Mouse (Mus musculus): Measurements from ENCODE around the gene Grid2.
"Not testable (repeated sequence)": the region's sequence is repeated elsewhere in the genome, so short reads cannot be mapped to it uniquely, and the experiment has no call there.

Gene Grid2

DNA sequence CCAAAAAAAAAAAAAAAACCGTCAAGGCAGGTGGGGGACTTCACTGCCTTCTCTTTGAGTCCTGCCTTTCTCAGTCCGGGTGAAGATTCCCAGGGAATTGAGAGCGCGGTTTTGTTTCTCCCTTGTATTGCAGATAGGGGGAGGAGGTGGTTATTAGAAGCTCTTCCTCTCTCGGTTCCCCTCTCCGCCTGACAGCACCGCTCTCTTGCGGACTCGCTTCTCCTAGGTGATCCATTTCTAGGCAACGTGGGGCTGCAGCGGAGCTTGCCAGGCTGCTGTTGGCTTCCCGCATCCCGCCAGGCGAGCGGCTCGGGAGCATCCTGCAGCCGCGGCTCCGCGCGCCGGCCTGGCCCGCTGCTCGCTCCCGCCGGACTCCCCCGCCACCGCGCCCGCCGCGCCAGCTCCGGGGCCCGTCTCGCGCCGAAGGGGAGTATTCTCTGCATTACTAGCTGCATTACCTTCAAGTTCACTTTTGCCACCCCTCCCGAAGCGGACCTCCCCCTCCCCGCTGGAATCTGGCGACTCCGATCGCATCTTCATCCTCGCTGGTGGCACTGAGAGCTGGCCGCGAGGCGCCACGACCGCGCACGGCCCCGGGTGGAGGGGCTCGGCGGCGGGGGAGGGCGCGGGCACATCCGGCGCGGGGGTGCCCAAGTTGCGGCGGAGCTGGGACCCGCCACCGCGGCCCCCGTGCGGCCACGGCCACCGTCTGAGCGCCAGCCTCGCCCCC, at the start of gene Grid2:
TSS of gene Grid2 (plus strand) at position 51 of the 730 bp plus-strand sequence.
- peak; percentile 77 to 79 for DNase-seq (ENCODE audit: low spot score in 2 of 2)

DNA sequence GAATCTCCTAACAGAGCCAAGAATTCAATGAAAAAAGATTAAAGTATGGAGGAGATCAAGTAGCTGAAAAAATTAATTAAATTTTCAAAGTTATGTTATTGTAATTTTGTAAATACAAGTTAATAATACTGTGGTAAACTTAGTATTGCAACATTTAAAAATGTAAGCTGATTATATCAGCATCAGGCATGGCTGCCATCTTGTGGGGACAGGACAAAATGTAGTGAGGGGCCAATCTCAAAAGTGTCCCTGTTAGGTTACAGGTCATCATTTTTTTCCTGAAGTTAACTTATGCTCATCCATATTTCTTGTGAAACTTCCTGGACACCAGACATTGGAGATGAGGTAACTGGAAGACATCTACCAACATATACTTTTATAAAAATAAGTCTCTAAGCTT, 4.9 kb upstream of the Grid2 start:
- DNase-seq (ENCODE audit: low spot score in 2 of 2): no peak

DNA sequence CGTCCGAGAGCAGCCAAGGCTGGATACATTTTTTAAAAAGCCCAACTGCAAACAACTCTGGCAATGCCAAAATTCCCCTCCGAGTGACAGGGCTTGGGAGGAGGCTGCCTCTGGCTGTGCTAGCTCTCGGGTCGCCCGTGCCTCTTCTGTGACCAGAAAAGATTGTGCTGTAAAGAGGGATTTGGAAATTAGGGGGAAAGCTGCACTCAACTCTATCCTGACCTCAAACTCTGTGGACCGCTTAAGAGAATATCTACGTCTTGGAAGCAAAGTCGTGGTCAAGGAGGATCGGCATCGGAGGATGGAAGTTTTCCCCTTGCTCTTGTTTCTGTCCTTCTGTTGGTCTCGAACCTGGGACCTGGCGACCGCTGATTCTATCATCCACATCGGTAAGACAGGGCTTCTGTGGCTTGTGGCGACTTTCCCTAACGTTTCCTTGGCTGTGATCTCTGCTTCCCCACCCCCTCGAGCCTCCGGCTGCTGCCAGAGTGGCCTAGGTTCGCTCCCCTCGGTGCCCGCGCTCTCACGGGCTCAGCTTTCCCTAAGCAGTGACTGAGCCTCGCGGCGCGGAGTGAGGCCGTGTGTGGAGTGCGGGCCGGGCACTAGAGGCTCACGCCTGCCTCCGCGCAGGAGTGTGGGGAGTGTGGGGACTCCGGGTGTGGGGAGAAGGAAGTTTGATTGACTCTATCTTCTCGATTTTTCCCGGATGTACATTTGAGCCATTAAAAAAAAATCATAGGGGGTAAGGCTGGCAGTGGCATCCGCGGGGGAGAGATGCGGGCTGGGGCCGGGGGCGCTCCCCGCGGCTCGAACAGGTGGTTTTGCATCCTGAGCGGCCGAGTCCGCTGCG, 1.1 kb downstream of the Grid2 start:
- peak; percentile 70 to 72 for DNase-seq (ENCODE audit: low spot score in 2 of 2)

DNA sequence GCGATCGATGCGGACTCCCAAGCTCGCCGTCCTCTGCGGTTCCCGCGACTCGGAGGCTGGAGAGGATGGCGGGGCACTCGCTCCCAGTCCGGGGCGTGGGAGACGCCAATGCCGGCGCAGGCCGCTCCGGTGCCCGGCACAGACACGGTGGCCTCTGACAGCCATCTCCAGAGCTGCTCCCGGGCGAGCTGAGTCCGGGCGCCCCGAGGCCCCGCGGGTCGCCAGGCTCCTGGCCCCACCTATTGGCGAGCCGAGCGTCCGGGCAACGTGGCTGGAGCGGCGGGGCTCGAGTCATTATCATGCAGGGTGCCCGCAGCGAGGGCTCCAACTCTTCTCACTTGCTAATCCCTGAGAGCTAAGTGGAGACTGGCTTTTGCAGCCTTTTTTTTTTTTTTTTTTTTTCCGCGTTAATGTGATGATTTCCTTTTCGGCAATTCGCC, 1.8 kb downstream of the Grid2 start:
- DNase-seq (ENCODE audit: low spot score in 2 of 2): peak; percentile 74 to 79

DNA sequence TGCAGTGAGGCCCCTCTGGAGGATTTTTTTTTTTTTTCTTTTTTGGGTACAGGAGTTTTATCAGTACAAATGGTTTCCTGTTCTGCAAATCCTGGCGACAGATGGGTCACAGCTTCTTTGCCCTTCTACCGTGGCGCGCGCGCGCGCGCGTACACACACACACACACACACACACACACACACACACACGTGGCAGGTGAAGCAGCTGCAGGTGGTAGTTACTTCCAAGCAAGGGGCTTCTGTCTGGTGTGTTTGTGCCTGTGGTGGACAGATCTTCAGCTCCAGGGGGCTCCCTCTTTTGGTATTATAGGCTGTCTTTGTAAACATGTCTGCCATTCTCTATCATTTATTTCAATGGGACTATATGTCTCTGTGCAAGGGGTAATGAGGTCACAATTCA, 2.2 kb downstream of the Grid2 start:
- peak; percentile 28 to 37 for DNase-seq (ENCODE audit: low spot score in 2 of 2)

DNA sequence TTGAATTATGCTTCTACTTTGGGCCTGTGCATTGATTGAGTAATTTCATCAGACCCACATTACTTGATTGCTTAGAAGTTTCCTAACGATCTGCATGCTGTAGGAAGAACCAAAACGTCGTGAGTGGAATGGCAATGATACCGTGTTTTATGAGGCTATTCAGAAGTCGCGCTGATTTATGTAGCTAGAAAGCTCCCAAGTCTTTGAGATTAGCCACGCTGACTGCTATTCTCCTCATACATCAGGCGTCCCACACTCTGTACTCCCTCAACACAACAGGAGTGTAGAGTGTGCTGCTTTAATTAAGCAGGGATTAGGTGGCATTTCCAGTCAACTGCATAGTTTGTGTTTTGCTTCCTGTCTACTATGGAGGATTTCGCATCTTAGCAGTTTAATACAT, 4.1 kb downstream of the Grid2 start:
- DNase-seq (ENCODE audit: low spot score in 2 of 2): no peak

DNA sequence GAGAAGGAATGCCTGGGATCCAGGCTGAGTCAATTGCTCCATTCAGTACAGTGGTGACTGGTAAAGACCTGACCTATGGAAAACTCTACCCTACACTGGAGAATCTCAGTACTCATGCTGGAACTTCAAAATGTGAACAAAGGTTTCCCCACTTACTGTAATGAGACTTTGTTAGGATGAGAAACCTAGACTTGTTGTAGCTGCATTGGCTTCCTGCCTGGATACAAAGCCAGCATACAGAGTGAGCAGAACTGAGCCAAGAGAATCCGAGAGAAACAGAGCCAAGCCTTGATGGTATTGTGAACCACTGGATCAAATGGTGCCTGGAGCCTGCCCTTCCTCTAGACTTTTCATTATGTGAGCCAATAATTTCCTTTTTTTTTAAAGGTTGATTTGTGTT, 28.7 kb downstream of the Grid2 start:
- peak; percentile 64 to 70 for DNase-seq (ENCODE audit: low spot score in 2 of 2)

DNA sequence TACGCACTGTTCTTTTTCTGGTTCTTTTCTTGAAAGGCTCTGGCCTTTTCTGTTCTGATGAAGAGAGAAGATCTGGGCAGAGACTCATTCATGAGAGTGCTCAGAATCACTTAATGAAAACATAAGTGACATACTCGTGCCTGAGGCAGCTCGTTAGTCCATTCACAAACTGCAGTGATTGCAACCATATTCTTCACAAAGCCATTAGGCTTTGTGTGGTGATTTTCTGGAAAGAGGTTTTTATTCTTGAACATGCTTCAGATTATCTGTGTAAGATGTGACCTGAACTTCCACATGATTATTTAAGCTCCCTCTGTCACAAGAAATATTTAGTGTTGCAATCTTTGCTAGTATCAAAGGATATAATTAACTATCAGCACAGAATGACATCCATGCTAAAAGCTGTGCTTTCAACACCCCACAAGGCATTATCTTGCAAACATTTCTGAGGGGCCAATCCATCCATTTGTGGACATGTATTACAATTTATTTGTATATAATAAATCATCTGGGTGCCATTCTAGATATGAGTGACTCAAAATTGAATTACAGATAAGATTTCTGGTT, 86.8 kb downstream of the Grid2 start:
- no peak for DNase-seq (ENCODE audit: low spot score in 2 of 2)

DNA sequence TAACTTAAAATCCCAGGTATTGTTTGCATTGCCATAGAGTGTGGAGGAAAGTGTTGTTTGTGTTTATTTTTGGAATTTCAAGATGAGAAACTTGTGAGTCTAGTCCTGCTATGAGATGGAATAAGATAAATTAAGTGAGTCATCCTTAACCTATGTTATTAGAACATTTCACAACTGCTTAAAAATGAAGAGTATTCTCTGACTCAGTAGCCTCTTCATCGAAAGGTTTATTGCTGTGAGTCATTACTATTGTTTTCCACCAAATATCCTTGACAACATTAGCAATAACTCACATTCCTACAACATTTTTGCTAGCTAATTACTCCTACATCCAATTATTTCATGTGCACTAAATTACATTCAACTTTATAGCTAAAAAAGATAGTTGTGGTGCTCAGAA, 91.3 kb downstream of the Grid2 start:
- no peak for DNase-seq (ENCODE audit: low spot score in 2 of 2)

DNA sequence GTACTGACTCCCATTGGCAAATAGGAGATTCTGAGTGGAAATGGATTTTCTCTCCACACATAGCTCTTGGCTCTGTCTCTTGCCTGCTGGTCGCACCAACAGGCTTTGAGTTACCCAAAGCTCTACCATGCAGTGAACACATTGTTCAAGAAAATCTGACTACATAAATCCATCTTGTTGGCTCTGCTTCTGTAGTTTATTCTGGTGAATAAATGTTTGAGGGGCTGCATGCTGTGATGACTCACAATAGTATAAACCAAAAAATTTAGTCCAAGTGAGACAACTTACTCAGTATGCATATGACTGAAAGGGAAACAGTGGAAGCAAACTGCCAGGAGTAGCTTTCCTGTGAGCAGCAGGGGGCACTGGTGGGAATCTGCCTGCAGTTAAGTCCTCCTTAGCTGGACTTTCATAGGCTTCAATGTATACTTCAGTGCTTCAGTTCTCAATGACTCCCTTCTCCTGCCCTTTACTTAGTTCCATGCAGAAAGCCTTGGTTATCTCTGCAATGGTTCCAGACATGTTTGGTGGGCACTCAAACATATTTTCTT, 125.5 kb downstream of the Grid2 start:
- no peak for DNase-seq (ENCODE audit: low spot score in 2 of 2)

DNA sequence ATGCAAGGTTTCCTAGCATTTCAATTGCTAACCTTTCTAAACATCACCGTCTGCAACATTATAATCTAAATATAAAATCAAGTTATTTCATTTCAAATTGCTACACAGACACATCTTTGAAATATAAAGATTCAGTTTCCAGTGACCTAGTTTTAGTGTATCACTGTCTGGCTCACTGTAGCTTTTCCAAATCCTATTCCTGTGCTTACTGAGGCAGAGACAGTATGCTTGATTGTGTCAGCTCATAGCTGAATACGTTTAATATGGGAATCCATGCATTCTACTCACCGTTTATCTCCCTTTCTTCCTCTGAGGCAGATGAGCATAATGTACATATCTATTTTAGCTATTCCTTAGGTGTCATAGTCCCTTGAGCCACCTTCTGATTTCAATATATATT, 146.0 kb downstream of the Grid2 start:
- DNase-seq (ENCODE audit: low spot score in 2 of 2): no peak

DNA sequence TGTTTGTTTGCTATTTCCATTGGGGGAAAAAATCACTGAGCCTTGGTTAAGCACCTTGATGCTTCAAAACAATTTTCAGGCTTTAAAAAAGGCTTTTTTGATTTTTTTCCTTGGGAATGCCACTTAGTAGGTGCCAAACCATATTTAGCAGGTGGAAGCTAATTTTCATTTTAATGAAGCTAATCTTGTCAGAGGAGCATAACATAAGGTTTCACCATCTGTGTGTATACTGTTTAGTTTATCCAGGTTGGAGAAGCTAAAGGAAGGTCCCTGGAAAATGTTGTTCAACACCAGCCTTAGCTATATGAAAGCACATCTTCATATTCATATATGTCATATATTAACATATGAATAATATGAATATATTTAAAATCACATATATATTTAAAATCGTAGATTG, 161.9 kb downstream of the Grid2 start:
- no peak for DNase-seq (ENCODE audit: low spot score in 2 of 2)

DNA sequence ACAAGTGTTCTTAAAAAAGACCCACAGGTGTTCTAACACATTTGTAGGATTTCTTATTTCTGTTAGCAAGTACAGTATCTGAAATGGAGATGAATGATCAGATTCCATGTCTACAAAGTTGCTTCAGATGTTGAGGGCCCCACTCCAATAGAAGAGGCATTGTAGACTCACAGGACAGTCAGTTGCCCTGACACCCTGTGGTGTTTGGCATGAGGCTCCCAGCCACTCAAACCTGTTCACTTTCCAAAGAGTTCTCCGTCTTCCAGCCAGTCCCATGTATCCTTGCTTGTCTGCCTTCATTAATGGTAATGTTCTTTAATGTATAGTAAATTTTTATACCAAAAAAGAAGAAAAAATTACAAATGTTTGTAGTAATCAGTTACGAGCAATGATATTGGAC, 177.1 kb downstream of the Grid2 start:
- no peak for DNase-seq (ENCODE audit: low spot score in 2 of 2)

DNA sequence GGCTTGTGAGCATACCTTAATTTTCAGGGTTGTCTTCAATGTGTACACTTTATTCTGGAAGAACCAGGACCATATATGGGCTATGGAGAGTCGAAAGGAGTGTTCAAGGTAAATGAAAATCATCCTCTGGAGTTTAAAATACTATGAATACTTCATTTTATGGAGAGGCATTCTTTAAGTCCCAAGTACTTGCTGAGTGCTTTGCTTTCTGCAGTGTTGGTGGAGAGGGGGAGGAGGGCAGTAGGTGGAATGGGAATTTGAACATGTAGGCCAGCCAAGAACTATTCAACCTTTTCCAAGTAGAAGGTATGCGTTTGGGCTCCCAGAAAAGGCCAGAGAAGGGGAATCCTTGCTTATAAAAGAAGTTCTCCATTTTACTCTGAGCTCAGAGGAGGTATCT, 192.5 kb downstream of the Grid2 start:
- no peak for DNase-seq (ENCODE audit: low spot score in 2 of 2)

DNA sequence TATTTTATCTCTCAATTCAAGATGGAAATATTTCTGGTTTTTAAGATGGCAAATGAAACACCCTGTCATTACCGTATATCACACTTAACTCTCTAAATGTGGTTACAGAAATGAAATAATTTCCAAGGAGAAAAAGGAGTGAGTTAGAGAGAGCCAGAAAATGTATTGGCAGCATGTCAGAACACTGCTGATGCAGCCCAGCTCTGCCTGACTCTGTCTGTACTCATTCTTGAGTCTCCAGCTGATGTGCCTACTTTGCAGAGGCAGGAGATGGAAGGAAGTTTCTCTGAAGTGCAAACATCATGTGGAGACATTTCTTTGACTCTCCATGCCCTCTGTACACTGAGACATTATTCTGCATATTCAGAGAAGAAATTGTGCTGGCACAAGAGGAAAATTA, 226.5 kb downstream of the Grid2 start:
- DNase-seq (ENCODE audit: low spot score in 2 of 2): no peak

DNA sequence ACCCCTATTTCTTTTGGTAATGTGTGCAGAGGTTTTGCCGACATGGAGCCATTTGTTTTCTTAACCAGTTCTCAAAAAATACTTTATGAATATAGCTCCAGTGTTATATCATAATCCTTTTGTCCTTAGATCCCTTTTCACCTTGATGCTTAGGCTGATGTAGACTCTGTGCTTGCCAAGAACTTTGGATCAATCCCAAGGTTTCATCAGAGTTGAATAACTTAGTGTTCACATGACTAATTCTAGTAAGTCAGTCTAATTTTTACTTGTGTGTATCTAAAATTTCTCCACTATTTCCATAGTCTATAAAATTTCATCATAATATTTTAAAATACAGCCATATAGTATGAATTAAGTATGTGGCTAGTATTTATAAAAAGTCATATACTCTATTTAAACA, 259.3 kb downstream of the Grid2 start:
- DNase-seq (ENCODE audit: low spot score in 2 of 2): no peak

DNA sequence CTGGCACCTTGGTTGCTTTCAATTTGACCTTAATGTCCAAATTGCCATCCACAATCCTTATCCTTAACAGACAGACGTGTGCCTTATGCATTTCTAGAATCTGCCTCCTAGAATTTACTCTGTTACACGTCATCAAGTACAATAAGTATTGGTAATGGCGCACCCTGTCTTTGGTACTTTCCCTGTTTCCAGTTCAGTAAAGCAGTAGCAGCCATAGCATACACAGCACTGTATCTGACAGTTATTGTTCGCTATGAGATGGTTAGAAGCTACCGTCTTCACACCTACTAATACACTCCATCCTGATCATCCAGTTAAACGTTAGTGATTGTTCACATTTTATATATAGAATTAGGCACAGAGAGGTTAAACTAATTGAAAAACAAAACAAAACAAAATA, 260.3 kb downstream of the Grid2 start:
- DNase-seq (ENCODE audit: low spot score in 2 of 2): no peak

DNA sequence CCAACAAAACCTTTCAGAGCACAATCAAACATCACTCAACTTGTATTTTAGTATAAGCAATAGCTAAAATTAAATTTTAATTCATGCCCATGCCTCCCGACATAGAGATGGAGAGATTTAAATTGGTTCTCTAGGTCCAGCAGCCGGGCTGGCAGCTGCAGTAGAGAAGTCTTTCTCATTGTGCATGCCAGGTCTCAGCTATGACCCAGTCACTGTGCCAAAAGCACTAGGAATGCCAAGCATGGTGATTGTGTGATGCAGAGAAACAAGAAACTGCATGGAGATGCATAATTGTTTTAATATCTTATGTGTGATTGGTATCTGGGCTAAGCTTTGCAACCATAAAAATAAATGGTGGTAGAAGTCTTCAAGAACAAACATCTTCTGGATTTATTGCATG, 276.1 kb downstream of the Grid2 start:
- peak; percentile 19 to 30 for DNase-seq (ENCODE audit: low spot score in 2 of 2)

DNA sequence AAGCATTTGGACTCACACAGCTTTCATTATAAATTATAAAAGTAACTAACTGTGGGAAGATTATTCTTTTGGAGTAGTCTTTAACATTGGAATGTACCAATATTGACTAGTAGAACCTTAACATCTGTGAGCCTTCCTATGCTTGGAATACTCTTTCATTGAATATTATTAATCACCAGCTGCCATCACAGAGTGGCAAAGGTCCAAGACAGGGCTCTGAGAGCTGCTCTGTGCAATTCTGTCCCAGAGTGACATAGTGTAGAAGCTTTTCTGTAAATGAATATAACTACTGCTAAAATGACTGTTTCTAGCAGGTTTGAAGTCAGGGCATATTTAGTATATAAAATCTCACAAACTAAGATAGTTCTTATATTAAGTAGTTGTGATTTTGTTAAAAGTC, 277.2 kb downstream of the Grid2 start:
- no peak for DNase-seq (ENCODE audit: low spot score in 2 of 2)

DNA sequence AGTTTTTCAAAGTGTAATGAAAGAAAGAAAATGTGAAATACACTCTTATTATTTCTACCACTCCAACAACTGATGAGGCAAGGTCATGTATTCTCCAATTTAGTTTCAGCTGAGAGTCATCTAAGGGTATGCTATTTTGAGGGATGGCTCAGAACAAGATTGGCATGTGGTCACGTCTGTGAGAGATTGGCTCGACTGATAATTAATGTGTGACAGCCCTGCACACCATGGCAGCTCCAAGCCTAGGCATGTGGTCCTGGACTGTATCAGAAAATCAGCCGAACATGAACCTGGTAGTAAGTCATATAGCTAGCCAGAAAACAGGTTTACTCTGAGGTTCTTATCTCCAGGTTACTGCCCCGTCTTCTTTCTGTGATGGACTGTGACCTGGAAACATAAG, 292.1 kb downstream of the Grid2 start:
- no peak for DNase-seq (ENCODE audit: low spot score in 2 of 2)

DNA sequence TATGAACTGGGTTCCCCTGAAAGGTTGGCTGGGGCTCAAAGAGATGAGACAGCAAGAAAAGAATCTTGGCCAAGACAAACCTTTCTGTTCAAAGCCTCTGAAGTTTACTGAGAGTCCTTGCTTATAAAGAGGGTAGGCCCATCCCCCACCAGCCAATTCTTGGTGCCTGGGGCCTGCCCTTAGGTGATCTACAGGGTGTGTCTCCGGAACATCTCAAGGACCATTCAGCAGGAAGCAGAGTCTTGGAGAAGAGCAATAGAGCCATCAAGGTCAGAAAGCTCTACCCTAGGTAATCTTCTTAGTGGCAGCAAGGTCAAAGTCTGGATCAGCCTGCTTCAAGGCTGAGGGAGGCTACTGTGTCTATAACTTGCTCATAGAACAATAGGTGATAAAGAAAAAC, 313.1 kb downstream of the Grid2 start:
- DNase-seq (ENCODE audit: low spot score in 2 of 2): not testable (repeated sequence)

DNA sequence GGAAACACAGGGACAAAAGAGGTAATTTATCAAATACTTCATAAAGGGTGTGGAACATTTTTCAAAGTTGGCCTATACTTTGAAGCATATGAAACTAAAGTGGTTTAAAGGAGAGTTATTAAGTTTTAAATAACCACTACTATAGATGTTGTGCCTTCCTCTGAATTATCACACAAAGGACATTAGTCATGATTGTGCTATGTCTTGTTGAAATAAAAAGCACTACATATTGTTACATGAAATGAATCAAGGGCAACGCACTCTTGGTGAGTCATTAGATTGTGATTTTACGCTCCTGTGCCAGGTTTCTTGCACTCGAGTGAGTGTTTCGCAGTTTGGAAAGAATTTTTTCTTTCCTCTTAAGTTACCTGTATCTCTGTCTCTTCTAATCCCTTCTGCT, 335.0 kb downstream of the Grid2 start:
- no peak for DNase-seq (ENCODE audit: low spot score in 2 of 2)

DNA sequence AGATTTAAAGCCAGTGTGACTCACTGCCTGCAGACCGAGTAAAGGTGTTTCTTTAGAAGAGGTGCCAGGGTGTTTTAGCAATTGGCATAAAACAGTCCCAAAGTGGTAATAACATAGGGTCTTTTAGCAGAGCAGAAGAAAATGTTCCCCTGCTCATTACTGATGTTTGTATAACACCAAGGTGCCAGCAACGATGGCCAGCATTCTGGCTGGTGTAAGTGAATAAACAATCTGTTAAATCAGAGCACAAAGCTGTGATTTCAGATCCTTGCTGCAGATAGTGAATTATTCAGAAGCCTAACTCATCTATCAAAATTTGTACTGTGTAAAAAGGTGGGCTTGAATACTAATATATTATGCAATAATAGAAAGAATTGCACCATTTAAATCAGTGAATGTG, 353.9 kb downstream of the Grid2 start:
- no peak for DNase-seq (ENCODE audit: low spot score in 2 of 2)
